Mouse (Mus musculus): ENCODE data around the gene Lipc. TPM values are rescaled to one million over a fixed set of nuclear protein-coding genes. Genes with fewer than 3 reads are reported as not detected.

Gene Lipc
- total RNA-seq, 1 experiment from 2014 or later, result 0.27 TPM

- no peak for ATAC-seq (replicated peaks; ENCODE audit: low read depth, poor library complexity, severe bottlenecking)
Measured at GRCm38 (mm10) chr9:70959447-70959846, 7.4 kb upstream of the Lipc start.

GRCm38 (mm10) chr9:70958381-70958780 is 6.4 kb upstream of the Lipc start:
- ATAC-seq (replicated peaks; ENCODE audit: low read depth, poor library complexity, severe bottlenecking), result no peak

GRCm38 (mm10) chr9:70957717-70958116 is 5.7 kb upstream of the Lipc start:
- ATAC-seq (replicated peaks; ENCODE audit: low read depth, poor library complexity, severe bottlenecking), result no peak

- ATAC-seq (replicated peaks; ENCODE audit: low read depth, poor library complexity, severe bottlenecking), result no peak
Measured at GRCm38 (mm10) chr9:70954226-70954625, 2.2 kb upstream of the Lipc start.

GRCm38 (mm10) chr9:70949336-70949735 is 2.7 kb downstream of the Lipc start:
- no peak for ATAC-seq (replicated peaks; ENCODE audit: low read depth, poor library complexity, severe bottlenecking)

- no peak for ATAC-seq (replicated peaks; ENCODE audit: low read depth, poor library complexity, severe bottlenecking)
Measured at GRCm38 (mm10) chr9:70947312-70947711, 4.7 kb downstream of the Lipc start.

GRCm38 (mm10) chr9:70942686-70943333 is 9.2 kb downstream of the Lipc start:
- peak; percentile 77 for ATAC-seq (replicated peaks; ENCODE audit: low read depth, poor library complexity, severe bottlenecking)

- ATAC-seq (replicated peaks; ENCODE audit: low read depth, poor library complexity, severe bottlenecking), result no peak
Measured at GRCm38 (mm10) chr9:70939752-70940501, 12.1 kb downstream of the Lipc start.

GRCm38 (mm10) chr9:70938850-70939249 is 13.2 kb downstream of the Lipc start:
- no peak for ATAC-seq (replicated peaks; ENCODE audit: low read depth, poor library complexity, severe bottlenecking)

- ATAC-seq (replicated peaks; ENCODE audit: low read depth, poor library complexity, severe bottlenecking), result no peak
Measured at GRCm38 (mm10) chr9:70938134-70938533, 13.9 kb downstream of the Lipc start.

GRCm38 (mm10) chr9:70934587-70935295 is 17.3 kb downstream of the Lipc start:
- ATAC-seq (replicated peaks; ENCODE audit: low read depth, poor library complexity, severe bottlenecking), result no peak

GRCm38 (mm10) chr9:70930641-70931020 is 21.4 kb downstream of the Lipc start:
- no peak for ATAC-seq (replicated peaks; ENCODE audit: low read depth, poor library complexity, severe bottlenecking)

- ATAC-seq (replicated peaks; ENCODE audit: low read depth, poor library complexity, severe bottlenecking), result peak; percentile 57; the same call in 1 of the 2 replicates
Measured at GRCm38 (mm10) chr9:70929840-70930640, 22.0 kb downstream of the Lipc start.

- no peak for ATAC-seq (replicated peaks; ENCODE audit: low read depth, poor library complexity, severe bottlenecking)
Measured at GRCm38 (mm10) chr9:70928472-70928871, 23.6 kb downstream of the Lipc start.

- no peak for ATAC-seq (replicated peaks; ENCODE audit: low read depth, poor library complexity, severe bottlenecking)
Measured at GRCm38 (mm10) chr9:70927701-70928100, 24.3 kb downstream of the Lipc start.

GRCm38 (mm10) chr9:70926820-70927588 is 25.0 kb downstream of the Lipc start:
- ATAC-seq (replicated peaks; ENCODE audit: low read depth, poor library complexity, severe bottlenecking), result peak; percentile 83

- no peak for ATAC-seq (replicated peaks; ENCODE audit: low read depth, poor library complexity, severe bottlenecking)
Measured at GRCm38 (mm10) chr9:70925225-70925624, 26.8 kb downstream of the Lipc start.

- no peak for ATAC-seq (replicated peaks; ENCODE audit: low read depth, poor library complexity, severe bottlenecking)
Measured at GRCm38 (mm10) chr9:70924763-70925162, 27.3 kb downstream of the Lipc start.

GRCm38 (mm10) chr9:70921781-70922565 is 30.1 kb downstream of the Lipc start:
- ATAC-seq (replicated peaks; ENCODE audit: low read depth, poor library complexity, severe bottlenecking), result peak; percentile 55

All from common myeloid progenitor, adult 5-6 weeks (primary cell).